Mouse (Mus musculus) intestine, embryonic 15.5 days (tissue): ENCODE measurements around the gene Plin4. TPM values are rescaled to one million over a fixed set of nuclear protein-coding genes. Genes with fewer than 3 reads are reported as not detected.
"Not testable (repeated sequence)": the region's sequence is repeated elsewhere in the genome, so short reads cannot be mapped to it uniquely, and the experiment has no call there.

Experiments
- ATAC-seq: fragments of 200-750 bp; cut with Nextera tagmentation; 2 replicates; pipeline ENCODE4 v1.8.0; 2017; ENCODE audit warnings: moderate TSS enrichment, moderate library complexity
- H3K27ac ChIP-seq: fragments of 300-500 bp; sonication (generic); 2 replicates; pipeline ENCODE4 v1.5.1; 2015; ENCODE audit warnings: mild to moderate bottlenecking, inconsistent platforms
- H3K27me3 ChIP-seq: fragments of 300-500 bp; sonication (generic); replicated peaks from 2 replicates; pipeline ENCODE4 v1.6.1; 2015; ENCODE audit warnings: inconsistent platforms
- H3K36me3 ChIP-seq: fragments of 300-500 bp; sonication (generic); 2 replicates; pipeline ENCODE4 v1.6.1; 2015; ENCODE audit warnings: inconsistent platforms
- H3K4me1 ChIP-seq: fragments of 300-500 bp; sonication (generic); replicated peaks from 2 replicates; pipeline ENCODE4 v1.6.1; 2015; ENCODE audit warnings: inconsistent platforms
- H3K4me2 ChIP-seq: fragments of 300-500 bp; sonication (generic); replicated peaks from 2 replicates; pipeline ENCODE4 v1.6.1; 2015; ENCODE audit warnings: mild to moderate bottlenecking, inconsistent platforms
- H3K4me3 ChIP-seq: fragments of 300-500 bp; sonication (generic); replicated peaks from 2 replicates; pipeline ENCODE4 v1.5.1; 2015; ENCODE audit warnings: inconsistent platforms
- H3K9ac ChIP-seq: fragments of 300-500 bp; sonication (generic); 2 replicates; pipeline ENCODE4 v1.6.1; 2015; ENCODE audit warnings: inconsistent platforms
- H3K9me3 ChIP-seq: fragments of 300-500 bp; sonication (generic); 2 replicates; pipeline ENCODE4 v1.6.1; 2016; ENCODE audit warnings: inconsistent platforms
- WGBS: fragments of 180-500 bp; shearing (Covaris S2); methylation state at CpG from one replicate; pipeline ENCODE4 v1.1.7; 2015; 5-methylcytosine and 5-hydroxymethylcytosine counted together
- polyA plus RNA-seq: library from polyadenylated mRNA; unstranded; fragments of >200 nt; fragmentation: Nextera tagmentation; extraction: Ambion mirVana; gene quantifications from 2 replicates; pipeline ENCODE4 v1.2.1, GENCODE M21; 2015

Plin4 gene
- polyA plus RNA-seq, 1 experiment from 2014 or later = 0.03 TPM

- H3K27me3 ChIP-seq = no peaks in the 10 kb centered on the region
- H3K36me3 ChIP-seq = peaks cover 24% of the 10 kb centered on the region
- no peak overlapping the region for H3K9ac ChIP-seq
- ATAC-seq = no peak
- H3K4me3 ChIP-seq = no peak overlapping the region
- H3K4me1 ChIP-seq = no peaks in the 10 kb centered on the region
- no peaks in the 10 kb centered on the region for H3K9me3 ChIP-seq
- no peak overlapping the region for H3K27ac ChIP-seq
- no peak overlapping the region for H3K4me2 ChIP-seq
- WGBS = 67% methylated on average over 1 of the region's 1 CpGs
These were observed 17.3 kb downstream of the Plin4 start for GRCm38 (mm10) chr17:56092312-56092711.

GRCm38 (mm10) chr17:56080781-56081585 is 28.6 kb downstream of the Plin4 start:
- Histone ChIP-seq H3K4me1 (peaks cover 17% of the 10 kb centered on the region), H3K27ac (no peak overlapping the region), H3K9ac (peak overlapping the region; percentile 80), H3K9me3 (no peaks in the 10 kb centered on the region), H3K4me3 (peak overlapping the region; percentile 83), H3K27me3 (no peaks in the 10 kb centered on the region), H3K36me3 (peaks cover 15% of the 10 kb centered on the region), H3K4me2 (peak overlapping the region; percentile 95)
- WGBS = 9% methylated on average over 8 of the region's 8 CpGs
- ATAC-seq = no peak

GRCm38 (mm10) chr17:56079921-56080320 is 29.7 kb downstream of the Plin4 start:
- peak overlapping the region; percentile 83 for H3K4me3 ChIP-seq
- no peaks in the 10 kb centered on the region for H3K9me3 ChIP-seq
- no peak; the same call in 1 of the 2 replicates for ATAC-seq
- H3K4me1 ChIP-seq = peaks cover 19% of the 10 kb centered on the region
- WGBS = under 1% methylated on average over 11 of the region's 11 CpGs
- peaks cover 15% of the 10 kb centered on the region for H3K36me3 ChIP-seq
- no peaks in the 10 kb centered on the region for H3K27me3 ChIP-seq
- H3K9ac ChIP-seq = peak overlapping the region; percentile 80
- peak overlapping the region; percentile 95 for H3K4me2 ChIP-seq
- 0 out of 2 replicates have a peak overlapping the region, but pooled peaks have one; percentile 58 for H3K27ac ChIP-seq

- ATAC-seq = peak; percentile 94
- Histone ChIP-seq H3K9ac (peak within 1 kb of the TSS; percentile 80), H3K27ac (peak within 1 kb of the TSS; percentile 58; the same call in 1 of the 2 replicates), H3K4me3 (peak within 1 kb of the TSS; percentile 83), H3K4me2 (peak within 1 kb of the TSS; percentile 95), H3K27me3 (no peaks in the 10 kb centered on the region), H3K4me1 (peaks cover 22% of the 10 kb centered on the region), H3K36me3 (peaks cover 10% of the 10 kb centered on the region), H3K9me3 (no peaks in the 10 kb centered on the region)
- WGBS = under 1% methylated on average over 61 of the region's 61 CpGs
These were observed 30.5 kb downstream of the Plin4 start, which contains the start of gene Hdgfl2 for GRCm38 (mm10) chr17:56078880-56079795. Hdgfl2 (plus strand) TSS chr17:56079634.

GRCm38 (mm10) chr17:56078361-56078760 is 31.2 kb downstream of the Plin4 start:
- WGBS = 65% methylated on average over 9 of the region's 9 CpGs
- H3K27ac ChIP-seq, ATAC-seq, H3K9me3 ChIP-seq, H3K27me3 ChIP-seq, H3K36me3 ChIP-seq, H3K9ac ChIP-seq: not testable (repeated sequence)
- peak overlapping the region; percentile 13; the same call in 1 of the 2 replicates for H3K4me3 ChIP-seq
- peak overlapping the region; percentile 95 for H3K4me2 ChIP-seq
- H3K4me1 ChIP-seq = peaks cover 26% of the 10 kb centered on the region

- WGBS = 88% methylated on average over 5 of the region's 5 CpGs
These were observed 32.1 kb downstream of the Plin4 start for GRCm38 (mm10) chr17:56077523-56077922.

GRCm38 (mm10) chr17:56074827-56075208 is 34.8 kb downstream of the Plin4 start, which contains the start of gene Ubxn6:
Ubxn6 (minus strand) TSS chr17:56075028.
- Histone ChIP-seq H3K27ac (peak within 1 kb of the TSS; percentile 99), H3K4me3 (peak within 1 kb of the TSS; percentile 85), H3K36me3 (peaks cover 26% of the 10 kb centered on the region), H3K9ac (peak within 1 kb of the TSS; percentile 75), H3K4me2 (peak within 1 kb of the TSS; percentile 80), H3K4me1 (peaks cover 9% of the 10 kb centered on the region), H3K9me3 (no peaks in the 10 kb centered on the region), H3K27me3 (no peaks in the 10 kb centered on the region)
- WGBS = under 1% methylated on average over 35 of the region's 35 CpGs
- ATAC-seq = peak; percentile 64

More at GRCm38 (mm10) chr17:56077523-56077922, 32.1 kb downstream of the Plin4 start:
- Histone ChIP-seq H3K9me3 (no peaks in the 10 kb centered on the region), H3K4me3 (no peak overlapping the region), H3K27ac (no peak overlapping the region), H3K9ac (no peak overlapping the region), H3K36me3 (peaks cover 7% of the 10 kb centered on the region), H3K27me3 (no peaks in the 10 kb centered on the region), H3K4me2 (no peak overlapping the region), H3K4me1 (peaks cover 26% of the 10 kb centered on the region)
- ATAC-seq = no peak

- Histone ChIP-seq H3K4me1 (peaks cover 9% of the 10 kb centered on the region), H3K27me3 (no peaks in the 10 kb centered on the region), H3K4me2 (peak overlapping the region; percentile 80), H3K36me3 (peaks cover 32% of the 10 kb centered on the region), H3K4me3 (peak overlapping the region; percentile 85), H3K9ac (peak overlapping the region; percentile 75), H3K27ac (peak overlapping the region; percentile 99), H3K9me3 (no peaks in the 10 kb centered on the region)
- ATAC-seq = peak; percentile 63
- WGBS = 8% methylated on average over 22 of the region's 22 CpGs
These were observed 35.3 kb downstream of the Plin4 start for GRCm38 (mm10) chr17:56074097-56074826.

- ATAC-seq = no peak
- Histone ChIP-seq H3K9ac (no peak overlapping the region), H3K27ac (no peak overlapping the region), H3K36me3 (peaks cover 49% of the 10 kb centered on the region), H3K4me2 (no peak overlapping the region), H3K4me3 (no peak overlapping the region), H3K4me1 (peaks cover 9% of the 10 kb centered on the region), H3K9me3 (no peaks in the 10 kb centered on the region), H3K27me3 (no peaks in the 10 kb centered on the region)
- WGBS = 92% methylated on average over 5 of the region's 5 CpGs
These were observed 37.4 kb downstream of the Plin4 start for GRCm38 (mm10) chr17:56072243-56072642.

GRCm38 (mm10) chr17:56071126-56071525 is 38.5 kb downstream of the Plin4 start:
- H3K9ac ChIP-seq = no peak overlapping the region
- H3K27me3 ChIP-seq = no peaks in the 10 kb centered on the region
- H3K36me3 ChIP-seq = peaks cover 54% of the 10 kb centered on the region
- no peak for ATAC-seq
- H3K27ac ChIP-seq = no peak overlapping the region
- H3K4me1 ChIP-seq = peaks cover 9% of the 10 kb centered on the region
- H3K4me2 ChIP-seq = no peak overlapping the region
- H3K9me3 ChIP-seq = no peaks in the 10 kb centered on the region
- no peak overlapping the region for H3K4me3 ChIP-seq

GRCm38 (mm10) chr17:56069066-56069465 is 40.5 kb downstream of the Plin4 start:
- ATAC-seq = no peak
- Histone ChIP-seq H3K9ac (no peak overlapping the region), H3K9me3 (no peaks in the 10 kb centered on the region), H3K4me2 (no peak overlapping the region), H3K27me3 (no peaks in the 10 kb centered on the region), H3K4me1 (peaks cover 4% of the 10 kb centered on the region), H3K27ac (no peak overlapping the region), H3K36me3 (peaks cover 72% of the 10 kb centered on the region), H3K4me3 (no peak overlapping the region)
- WGBS = 95% methylated on average over 14 of the region's 14 CpGs
